14 mouse cellular contexts compared by ENCODE assay signal in genomic region chr13:97438277-97438676, GRCm38 (mm10).
DNase-seq lines count a peak whose midpoint lies in the region; ATAC-seq lines count a peak whose summit lies in the region.
"Had no signal": no experiment of that assay in that cellular context is flagged by ENCODE, and none has a peak within 500 bp of the region (broad histone marks: within the 10 kb centered on the region; RNA-seq: fewer than 3 reads in every experiment).

No protein-coding gene starts in this region.

- 85% methylated on average over 3 of the region's 3 CpGs for WGBS in heart, embryonic 16.5 days
- 95% methylated on average over 3 of the region's 3 CpGs for WGBS in forebrain, embryonic 12.5 days
- whole genome bisulfite sequencing in midbrain, embryonic 11.5 days, result 94% methylated on average over 3 of the region's 3 CpGs

- H3K36me3 ChIP-seq in heart, embryonic 16.5 days (ENCODE audit: control insufficient read depth, insufficient read depth), result no peaks in the 10 kb centered on the region
- no peaks in the 10 kb centered on the region for H3K36me3 ChIP-seq in forebrain, embryonic 12.5 days (replicated peaks)
- no peaks in the 10 kb centered on the region for H3K36me3 ChIP-seq in midbrain, embryonic 11.5 days (ENCODE audit: control insufficient read depth, insufficient read depth, low read length)
- H3K36me3 ChIP-seq: liver, embryonic 13.5 days had no signal

- peaks cover 8% of the 10 kb centered on the region for H3K27me3 ChIP-seq in heart, embryonic 16.5 days (ENCODE audit: control insufficient read depth, insufficient read depth, low read length)
- no peaks in the 10 kb centered on the region for H3K27me3 ChIP-seq in forebrain, embryonic 12.5 days
- H3K27me3 ChIP-seq in midbrain, embryonic 11.5 days (ENCODE audit: control insufficient read depth, insufficient read depth, low read length), result no peaks in the 10 kb centered on the region; the same call in 1 of the 2 replicates
- H3K27me3 ChIP-seq: CH12.LX had no signal

- no peak for ATAC-seq in heart, embryonic 16.5 days (replicated peaks; ENCODE audit: extremely low read depth, insufficient read depth, low FRiP score)
- no peak for ATAC-seq in forebrain, embryonic 12.5 days (ENCODE audit: low FRiP score)
- no peak for ATAC-seq in midbrain, embryonic 11.5 days (ENCODE audit: low FRiP score)
- ATAC-seq: intestine, embryonic 16.5 days had no signal

- H3K4me1 ChIP-seq in heart, embryonic 16.5 days (ENCODE audit: control insufficient read depth, insufficient read depth, low read length), result peaks cover 38% of the 10 kb centered on the region
- H3K4me1 ChIP-seq in forebrain, embryonic 12.5 days, result peaks cover 84% of the 10 kb centered on the region
- peaks cover 50% of the 10 kb centered on the region for H3K4me1 ChIP-seq in midbrain, embryonic 11.5 days (ENCODE audit: control insufficient read depth, insufficient read depth, low read length)

- H3K9ac ChIP-seq in heart, embryonic 16.5 days (ENCODE audit: low read length), result no peak overlapping the region
- peak overlapping the region; percentile 39; the same call in 1 of the 2 replicates for H3K9ac ChIP-seq in forebrain, embryonic 12.5 days
- peak overlapping the region; percentile 7; the same call in 1 of the 2 replicates for H3K9ac ChIP-seq in midbrain, embryonic 11.5 days (ENCODE audit: low read length)

- H3K9me3 ChIP-seq in heart, embryonic 16.5 days (replicated peaks; ENCODE audit: control insufficient read depth, low read length), result no peaks in the 10 kb centered on the region
- H3K9me3 ChIP-seq in forebrain, embryonic 12.5 days, result no peaks in the 10 kb centered on the region
- no peaks in the 10 kb centered on the region for H3K9me3 ChIP-seq in midbrain, embryonic 11.5 days (ENCODE audit: control insufficient read depth, low read length)
- H3K9me3 ChIP-seq: liver, embryonic 13.5 days had no signal

- H3K4me3 ChIP-seq in heart, embryonic 16.5 days (ENCODE audit: low read length), result no peak overlapping the region
- H3K4me3 ChIP-seq in forebrain, embryonic 12.5 days (replicated peaks), result no peak overlapping the region
- H3K4me3 ChIP-seq in midbrain, embryonic 11.5 days (ENCODE audit: low read depth, low read length), result no peak overlapping the region
- H3K4me3 ChIP-seq: liver, embryonic 13.5 days had no signal

- H3K27ac ChIP-seq in heart, embryonic 16.5 days (ENCODE audit: low read length), result no peak overlapping the region
- peak overlapping the region; percentile 93 for H3K27ac ChIP-seq in forebrain, embryonic 12.5 days
- peak overlapping the region; percentile 49 for H3K27ac ChIP-seq in midbrain, embryonic 11.5 days (ENCODE audit: low read depth, low read length)
- H3K27ac ChIP-seq: stomach, postnatal 0 days had no signal

- H3K4me2 ChIP-seq in heart, embryonic 16.5 days (ENCODE audit: low read depth, low read length), result peak overlapping the region; percentile 58; the same call in 1 of the 2 replicates
- peak overlapping the region; percentile 43; the same call in 1 of the 2 replicates for H3K4me2 ChIP-seq in forebrain, embryonic 12.5 days
- H3K4me2 ChIP-seq in midbrain, embryonic 11.5 days, result no peak overlapping the region

- no peak for DNase-seq in heart, adult 8-10 months (ENCODE audit: low spot score)
- DNase-seq in ES-CJ7 (ENCODE audit: low read depth, low spot score), result peak; percentile 57
- DNase-seq in midbrain, embryonic 11.5 days (ENCODE audit: low spot score, missing footprints), result no peak
- DNase-seq in right cerebral cortex, adult 18-20 months, result no peak
- no peak for DNase-seq in kidney, adult 11 months
- DNase-seq in cerebellum, postnatal 14 days, result no peak
- DNase-seq: cerebellum, adult 11 months; kidney, postnatal 36 days; liver, embryonic 13.5 days had no signal
